Mouse (Mus musculus) spleen, adult 2 months (tissue): ENCODE data around the gene Dagla.

Experiments
- CTCF ChIP-seq: fragments of 200-500 bp; IDR thresholded peaks from 2 replicates; pipeline ENCODE4 v1.5.1; 2011; ENCODE audit warnings: mild to moderate bottlenecking, inconsistent platforms; ENCODE audit not compliant: insufficient read depth, insufficient read length, insufficient replicate concordance; ENCODE audit errors: extremely low read depth
- POLR2A ChIP-seq: fragments of 200-500 bp; IDR thresholded peaks from 2 replicates; pipeline ENCODE4 v1.6.1; 2011; ENCODE audit warnings: low read depth, low read length, inconsistent platforms

DNA sequence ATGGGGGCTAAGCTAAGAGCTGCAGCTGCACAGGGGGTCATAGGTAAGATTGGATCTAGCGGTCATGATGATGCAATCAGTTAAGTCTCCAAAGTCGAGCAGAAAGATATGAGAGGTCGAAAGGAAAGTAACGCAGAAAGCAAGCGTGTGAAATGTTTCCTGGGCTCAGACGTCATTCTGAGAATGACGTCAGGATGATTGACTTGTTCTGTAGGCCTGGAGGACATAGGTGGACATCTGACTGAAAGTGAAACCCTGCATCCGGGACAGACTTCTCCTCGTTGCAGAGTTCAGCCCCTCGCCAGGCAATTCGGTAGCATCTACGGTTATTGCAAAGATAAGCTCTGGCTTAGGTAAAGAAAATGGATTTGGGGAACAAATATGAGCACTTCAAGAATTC is 963 bp upstream of the Dagla start:
- TF ChIP-seq POLR2A (no peak), CTCF (no peak)
